Mouse (Mus musculus) layer of hippocampus, adult 18-20 months (tissue): ENCODE measurements at regions not wholly inside any gene's neighbourhood (a gene's known extent, or its start where the extent isn't known, plus 50 kb on each side); places are given as distances from the start of the nearest gene placed in this dataset.
A peak's percentile ranks its signal among the peaks of the same experiment; 100 is the strongest.

Experiments used
- DNase-seq, 2 experiments: peaks; one replicate each; pipeline ENCODE4 v3.0.0; 2022; ENCODE audit warnings: low spot score in 2 of 2

DNA sequence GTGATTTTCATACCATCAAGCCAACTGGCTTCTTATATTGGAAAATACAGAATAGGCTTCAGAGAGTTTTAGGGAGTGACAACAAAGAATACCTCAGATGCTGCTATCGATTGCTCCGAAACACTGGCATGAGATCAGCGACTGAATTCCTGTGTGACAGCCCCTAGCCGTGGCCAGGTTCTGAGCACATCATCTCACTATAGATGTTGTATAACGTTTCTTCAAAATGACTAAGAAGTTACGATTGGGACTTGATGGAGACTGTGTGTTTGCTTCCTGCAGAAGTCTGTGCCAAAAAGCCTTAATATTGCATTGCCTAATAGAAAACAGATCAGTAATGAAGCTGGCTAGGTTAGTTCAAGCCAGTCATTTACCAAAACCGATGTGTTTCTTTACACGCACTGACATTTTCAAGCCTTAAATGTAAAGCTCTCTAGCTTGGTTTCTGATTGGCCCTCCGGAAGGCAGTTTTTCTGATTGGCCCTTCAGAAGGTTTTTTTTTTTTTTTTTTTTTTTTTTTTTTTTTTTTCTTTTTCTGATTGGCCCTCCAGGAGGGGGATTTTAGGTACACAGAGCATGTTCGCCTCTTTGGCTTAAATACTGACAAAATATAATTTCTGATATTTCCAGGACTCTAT, 408.9 kb downstream of the Ttll7 start:
- no peak for DNase-seq

GRCm38 (mm10) chr3:147266556-147266955, 414.4 kb downstream of the Ttll7 start:
- no peak for DNase-seq

DNA sequence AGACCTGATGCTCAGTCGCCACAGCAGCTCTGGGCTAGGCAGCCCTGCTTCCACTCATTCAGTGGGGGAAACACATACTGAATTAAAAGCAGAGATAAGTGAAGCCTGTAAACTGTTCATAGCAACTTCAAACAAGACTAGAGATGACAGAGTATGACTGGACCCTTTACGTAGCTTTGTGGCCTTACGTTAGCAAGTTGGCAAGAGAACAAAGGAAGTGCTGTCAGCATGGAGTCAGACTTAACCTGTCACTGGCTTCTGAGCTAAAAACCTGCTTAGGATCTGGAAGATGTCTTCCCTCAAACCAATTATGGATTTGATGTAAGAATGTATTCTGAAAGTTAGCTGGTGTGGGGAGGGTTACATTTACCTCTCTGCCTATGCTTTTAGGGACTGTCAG, 421.3 kb downstream of the Ttll7 start:
- DNase-seq, result no peak

GRCm38 (mm10) chr3:147278602-147279001, 426.4 kb downstream of the Ttll7 start:
- DNase-seq, result no peak

- DNase-seq, result no peak
These were observed 431.6 kb downstream of the Ttll7 start for GRCm38 (mm10) chr3:147283724-147284123.

DNA sequence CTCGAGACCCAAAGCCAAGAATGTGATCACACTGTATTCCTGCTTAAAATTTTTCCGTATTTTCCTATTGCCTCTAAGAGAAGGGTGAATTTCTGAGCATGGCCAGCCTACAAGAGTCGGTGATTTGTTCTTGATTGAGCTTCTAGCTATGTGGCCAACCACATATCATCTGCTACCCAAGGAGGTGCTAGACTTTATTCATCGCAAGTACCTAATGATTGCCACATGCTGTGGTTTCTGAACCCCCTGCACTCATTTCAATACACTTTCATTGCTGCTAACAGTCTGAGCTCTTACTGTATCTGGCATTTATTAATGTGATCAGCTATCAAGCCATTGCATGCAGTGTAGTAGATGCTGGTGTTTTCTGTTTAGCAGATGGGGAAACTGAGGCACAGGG, 432.2 kb downstream of the Ttll7 start:
- no peak for DNase-seq

GRCm38 (mm10) chr3:147285496-147285895, 433.3 kb downstream of the Ttll7 start:
- no peak for DNase-seq

DNA sequence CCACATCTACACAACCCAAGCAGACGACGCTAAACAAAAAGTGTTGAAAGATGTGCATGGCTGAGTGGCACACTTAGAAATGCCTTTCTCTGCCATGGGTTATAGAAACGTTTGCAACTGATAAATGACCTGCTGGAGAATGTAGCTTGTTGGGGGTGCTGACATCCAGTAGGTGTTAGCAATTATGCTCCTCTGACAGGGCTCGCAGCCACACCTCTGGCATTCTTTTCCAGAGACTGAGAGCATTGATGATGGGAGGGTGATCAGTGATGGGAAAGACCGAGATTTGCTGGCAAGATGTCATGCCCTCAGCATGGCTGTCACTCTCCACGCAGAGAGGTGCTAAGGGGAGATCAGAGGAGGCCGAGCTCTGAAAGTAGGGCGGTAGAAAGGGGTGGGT, 435.3 kb downstream of the Ttll7 start:
- DNase-seq, result no peak

DNA sequence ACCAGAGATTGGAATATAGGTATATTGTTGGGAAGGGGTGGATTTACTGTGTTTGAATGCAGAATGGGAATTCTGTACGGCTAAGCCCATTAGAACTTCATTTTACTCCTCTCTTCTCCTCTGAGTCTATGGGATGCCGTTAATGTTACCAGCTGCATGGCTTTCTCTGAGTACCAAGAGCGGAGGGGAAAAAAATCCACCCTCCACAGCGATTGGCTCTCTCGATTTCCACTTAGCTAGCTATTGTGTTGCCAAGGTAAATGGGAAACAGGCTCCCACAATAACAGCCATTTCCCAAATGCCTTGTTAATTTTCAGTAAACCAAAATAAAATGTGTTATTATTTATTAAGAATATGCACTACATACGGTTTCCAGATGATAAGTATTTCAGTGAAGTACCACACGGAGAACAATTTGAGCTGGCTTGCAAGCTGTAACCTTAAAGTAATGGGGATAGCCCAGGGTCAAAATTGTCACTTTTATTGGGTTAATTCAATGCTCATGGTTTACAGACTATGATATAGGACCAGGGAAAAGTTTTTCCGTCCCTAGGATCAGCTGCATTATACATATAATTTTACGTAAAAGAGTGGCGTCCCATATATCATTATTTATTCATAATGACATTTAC, 439.6 kb downstream of the Ttll7 start:
- DNase-seq, result no peak

- no peak for DNase-seq
These were observed 445.9 kb downstream of the Ttll7 start for GRCm38 (mm10) chr3:147298065-147298464.

DNA sequence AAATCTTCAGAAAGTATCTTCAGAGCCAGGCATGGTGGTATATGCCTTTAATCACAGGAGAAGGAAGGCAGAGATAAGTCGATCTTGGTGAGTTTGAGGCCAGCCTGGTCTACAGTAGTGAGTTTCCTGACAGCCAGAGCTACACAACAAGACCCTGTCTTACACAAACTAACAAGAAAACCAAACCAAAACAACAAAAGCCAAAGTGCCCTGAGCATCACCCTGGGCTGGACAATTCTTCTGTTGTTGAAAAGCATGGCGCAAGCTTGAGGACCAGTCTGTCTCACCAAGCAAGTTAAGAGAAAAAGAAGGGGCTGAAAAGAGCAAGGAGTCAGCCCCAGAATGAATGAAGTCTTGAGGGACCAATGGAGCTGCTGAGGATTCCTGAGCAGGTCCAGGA, 473.4 kb downstream of the Ttll7 start:
- DNase-seq, result no peak

- DNase-seq, result no peak
These were observed 482.1 kb downstream of the Ttll7 start for GRCm38 (mm10) chr3:147334301-147334700.

GRCm38 (mm10) chr3:147335286-147335685, 483.1 kb downstream of the Ttll7 start:
- no peak for DNase-seq

DNA sequence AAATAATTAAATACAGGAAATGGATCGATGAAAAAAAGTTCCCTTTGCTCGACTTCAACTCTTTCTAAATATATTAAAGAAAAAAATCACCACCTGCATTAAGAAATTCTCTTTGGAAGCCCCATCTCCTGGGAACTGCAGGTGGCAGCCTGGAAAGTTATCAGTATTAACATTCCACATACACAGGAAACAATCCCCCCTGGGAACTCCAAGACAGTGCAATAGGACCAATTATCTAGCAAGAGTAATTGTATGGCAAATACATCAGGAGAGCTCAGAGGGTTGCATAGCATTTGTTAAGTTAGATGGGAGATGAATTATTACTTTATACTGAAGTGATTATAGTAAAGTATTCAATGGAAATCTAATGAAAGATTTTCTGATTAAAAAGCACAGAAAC, 487.3 kb downstream of the Ttll7 start:
- no peak for DNase-seq

- no peak for DNase-seq
These were observed 495.3 kb downstream of the Ttll7 start for GRCm38 (mm10) chr3:147347278-147348039.

DNA sequence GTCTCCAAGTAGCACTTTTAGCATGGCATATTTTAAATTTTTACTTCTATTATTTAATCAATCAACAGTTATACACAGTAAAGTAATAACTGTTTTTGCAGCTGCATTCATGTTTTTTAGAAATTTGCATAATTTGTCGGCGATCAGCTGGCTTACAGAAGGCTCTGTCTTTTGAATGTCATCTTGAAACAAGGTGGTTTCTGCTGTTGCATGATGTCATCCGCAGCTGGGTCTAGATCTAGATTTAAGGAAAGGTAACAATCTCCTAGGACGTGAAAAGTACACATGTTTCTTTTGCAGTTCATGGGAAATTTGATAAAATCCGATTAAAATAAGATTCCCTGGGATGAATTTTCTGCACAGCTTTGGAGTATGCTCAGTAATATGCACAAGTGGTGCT, 534.9 kb downstream of the Ttll7 start:
- no peak for DNase-seq

DNA sequence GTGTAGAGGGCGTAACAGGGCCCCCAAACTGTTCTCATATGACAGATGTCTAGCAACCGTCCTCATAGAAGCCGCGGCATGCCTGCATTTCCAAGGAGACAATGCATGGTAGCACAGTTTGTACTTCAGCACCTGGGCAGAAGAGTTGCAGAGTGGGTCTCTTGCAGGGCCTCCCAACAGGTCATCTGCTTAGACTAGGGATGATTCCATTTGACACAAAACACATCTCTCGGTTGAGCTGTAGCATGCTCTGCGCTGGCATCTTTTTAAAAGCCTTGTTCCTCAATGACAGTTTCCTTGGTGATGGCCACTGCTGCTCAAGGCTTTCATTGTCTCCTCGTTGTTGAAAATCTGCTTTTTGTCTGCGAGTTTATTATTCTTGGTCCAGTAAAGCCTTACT, 546.1 kb downstream of the Ttll7 start:
- DNase-seq, result no peak

DNA sequence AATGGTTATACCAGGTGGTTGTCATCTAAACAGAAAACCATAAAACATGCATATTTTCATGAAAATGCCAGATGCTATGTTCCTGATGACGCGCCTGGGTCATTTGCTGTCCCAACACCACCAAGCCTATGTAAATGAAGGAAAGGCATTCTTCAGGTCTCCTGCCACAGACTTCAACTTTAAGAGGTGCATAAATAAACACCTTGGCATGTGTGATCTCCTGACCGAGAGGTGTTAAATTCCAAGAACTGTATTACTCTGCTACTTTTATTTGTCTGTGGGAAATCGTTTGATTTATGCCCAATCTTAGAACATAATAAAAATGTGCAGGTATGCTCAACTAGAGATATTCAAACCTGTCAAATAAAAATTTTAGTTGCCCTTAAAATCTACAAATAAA, 560.1 kb downstream of the Ttll7 start:
- DNase-seq, result no peak

DNA sequence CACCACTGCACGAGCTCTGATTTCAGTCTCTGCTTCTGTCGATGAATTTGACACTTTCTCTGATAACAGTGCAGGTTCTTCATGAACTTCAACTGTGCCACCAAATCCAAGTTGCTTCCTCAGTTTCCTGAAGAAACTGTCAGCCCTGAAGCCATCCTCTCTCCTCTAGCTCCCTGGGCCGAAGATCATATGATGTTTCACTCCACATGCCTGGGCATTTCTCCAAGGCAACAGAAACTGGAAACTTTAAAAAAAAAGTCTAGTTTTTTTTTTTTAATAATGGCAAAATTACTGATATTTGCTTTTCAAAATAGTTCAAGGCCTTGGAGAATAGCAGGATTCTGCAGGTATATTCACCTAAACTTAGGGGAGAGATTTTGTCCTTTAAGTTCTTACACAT, 564.8 kb downstream of the Ttll7 start:
- no peak for DNase-seq

GRCm38 (mm10) chr3:147419129-147419528, 567.0 kb downstream of the Ttll7 start:
- peak in 1 of 2 experiments; percentile 11 for DNase-seq

- DNase-seq, result peak; percentile 2 to 41
These were observed 570.0 kb downstream of the Ttll7 start for GRCm38 (mm10) chr3:147422196-147422595.

DNA sequence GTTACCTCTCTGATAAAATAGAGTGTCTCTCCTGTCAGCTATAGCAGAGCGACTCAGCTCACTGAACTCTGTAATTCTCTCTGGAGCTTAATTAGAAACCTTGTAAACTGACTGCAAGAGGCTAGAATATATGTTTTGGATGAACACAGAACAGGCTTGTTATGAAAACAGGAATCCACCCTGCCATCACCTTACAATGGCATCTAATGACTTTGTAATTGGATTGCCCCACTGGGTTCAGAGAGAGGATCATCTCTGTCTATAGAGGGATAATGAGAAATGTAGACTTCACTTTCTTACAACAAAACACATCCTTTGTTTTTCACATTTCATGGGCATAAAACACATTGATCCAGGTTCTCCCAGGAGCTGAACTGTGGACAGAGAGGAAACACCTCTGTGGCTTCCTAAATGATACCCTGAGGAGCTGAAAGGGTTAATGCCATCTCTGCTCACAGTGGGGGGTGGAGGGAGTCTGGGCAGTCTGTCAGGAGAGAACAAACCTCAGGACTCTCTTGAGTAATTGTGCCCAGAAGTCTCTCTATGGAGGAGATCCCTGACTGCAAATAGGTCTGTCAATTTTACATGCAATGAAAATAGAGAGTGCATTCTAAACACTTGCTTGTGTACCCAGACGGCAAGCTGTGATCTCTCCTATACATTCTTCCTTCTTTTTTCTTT, 571.9 kb downstream of the Ttll7 start:
- no peak for DNase-seq
